Mouse (Mus musculus): ENCODE measurements around the gene Itpkb.

- no peak for TF ChIP-seq GATA1 (IDR thresholded peaks at IDR 0.05; ENCODE audit: borderline replicate concordance, low read length)
- no peak for TF ChIP-seq FLI1 (IDR thresholded peaks at IDR 0.05; ENCODE audit: low read length)
These were observed 34.4 kb downstream of the Itpkb start for GRCm38 (mm10) chr1:180364720-180365119.

Data from megakaryocyte, embryonic 14.5 days (primary cell).